Mouse (Mus musculus) ES-E14 (cell line): ENCODE measurements around the gene Camsap2. TPM values are rescaled to one million over a fixed set of nuclear protein-coding genes. Genes with fewer than 3 reads are reported as not detected.

Source experiments
- DNase-seq: peaks from one replicate; pipeline ENCODE4 v3.0.0-alpha.2; 2013; ENCODE audit warnings: low read depth, low spot score
- H3K27ac ChIP-seq: 2 replicates; pipeline ENCODE4 v1.5.1; 2012; ENCODE audit warnings: low read depth, mild to moderate bottlenecking, low read length, moderate library complexity, mixed read lengths; ENCODE audit not compliant: poor library complexity, insufficient read depth, severe bottlenecking
- H3K36me3 ChIP-seq: 2 replicates; pipeline ENCODE4 v1.6.1; 2012; ENCODE audit warnings: mild to moderate bottlenecking, low read length, moderate library complexity, mixed read lengths; ENCODE audit not compliant: control insufficient read depth, poor library complexity, insufficient read depth, severe bottlenecking
- H3K4me1 ChIP-seq, 2 experiments: fragments of 150-350 bp in 1 of 2; sonication (generic) in 1 of 2; 2 replicates each; pipeline ENCODE4 v1.6.1; 2012; ENCODE audit warnings: low read length in 2 of 2, mild to moderate bottlenecking in 1 of 2, mixed read lengths in 1 of 2; ENCODE audit not compliant: control insufficient read depth in 2 of 2, insufficient read depth in 2 of 2, poor library complexity in 1 of 2
- H3K4me3 ChIP-seq, 2 experiments: fragments of 150-350 bp in 1 of 2; sonication (generic) in 1 of 2; 2 replicates each; pipeline ENCODE4 v1.5.1; 2012; ENCODE audit warnings: low read length in 2 of 2, low read depth in 1 of 2, mild to moderate bottlenecking in 1 of 2, mixed read lengths in 1 of 2; ENCODE audit not compliant: insufficient read depth in 1 of 2, poor library complexity in 1 of 2, severe bottlenecking in 1 of 2
- H3K9ac ChIP-seq: 2 replicates; pipeline ENCODE4 v1.6.1; 2012; ENCODE audit warnings: low read depth, mild to moderate bottlenecking, low read length, mixed read lengths; ENCODE audit not compliant: poor library complexity, insufficient read depth, severe bottlenecking
- H3K9me3 ChIP-seq: fragments of 150-350 bp; sonication (generic); 2 replicates; pipeline ENCODE4 v1.6.1; 2012; ENCODE audit warnings: low read depth, mild to moderate bottlenecking, low read length; ENCODE audit not compliant: control insufficient read depth, insufficient read depth
- CHD2 ChIP-seq: IDR thresholded peaks from 2 replicates; pipeline ENCODE4 v1.6.1; 2014; ENCODE audit warnings: mild to moderate bottlenecking, low read depth, low read length, inconsistent platforms
- HCFC1 ChIP-seq: IDR thresholded peaks from 2 replicates; pipeline ENCODE4 v1.6.1; 2012; ENCODE audit warnings: low read length, inconsistent platforms, borderline replicate concordance; ENCODE audit not compliant: insufficient read depth
- MAFK ChIP-seq: IDR thresholded peaks from 2 replicates; pipeline ENCODE4 v1.6.1; 2014; ENCODE audit warnings: mild to moderate bottlenecking, low read depth, low read length, inconsistent platforms; ENCODE audit not compliant: insufficient read depth
- ZC3H11A ChIP-seq: IDR thresholded peaks from 2 replicates; pipeline ENCODE4 v1.6.1; 2012; ENCODE audit warnings: low read depth, mild to moderate bottlenecking, inconsistent platforms, low read length, borderline replicate concordance
- ZNF384 ChIP-seq: IDR thresholded peaks from 2 replicates; pipeline ENCODE4 v1.6.1; 2012; ENCODE audit warnings: low read depth, low read length, inconsistent platforms
- in situ Hi-C, 2 experiments: fragments of 600-800 bp; cut with MboI; formaldehyde crosslinking; loops; one replicate each; pipeline ENCODE4 v1.15.1; 2025; ENCODE audit warnings: low sequenced_read_pairs in 2 of 2, inconsistent platforms in 1 of 2; ENCODE audit not compliant: unreplicated experiment in 2 of 2
- total RNA-seq: library from RNA; depleted of rRNA; stranded (reverse); fragments of 300-350 nt; gene quantifications from 2 replicates; pipeline ENCODE4 v1.2.3, GENCODE M21; 2012

Gene Camsap2
- total RNA-seq, 1 experiment: 20.3 TPM

GRCm38 (mm10) chr1:136289803-136290202 lies 56.1 kb downstream of the Camsap2 start:
- in situ Hi-C loops: no loop called here
- no peaks in the 10 kb centered on the region for H3K36me3 ChIP-seq
- H3K9ac ChIP-seq: no peak overlapping the region
- TF ChIP-seq CHD2 (no peak), ZNF384 (no peak), HCFC1 (no peak), MAFK (no peak), ZC3H11A (no peak)
- H3K27ac ChIP-seq: no peak overlapping the region
- H3K4me3 ChIP-seq: no peak overlapping the region
- peaks cover 0 to 2% of the 10 kb centered on the region in 2 experiments; a peak in 1 of 4 replicates for H3K4me1 ChIP-seq
- no peaks in the 10 kb centered on the region for H3K9me3 ChIP-seq
- no peak for DNase-seq

GRCm38 (mm10) chr1:136277366-136277765 lies 68.5 kb downstream of the Camsap2 start:
- Histone ChIP-seq H3K4me3 (no peak overlapping the region), H3K27ac (no peak overlapping the region), H3K9me3 (no peaks in the 10 kb centered on the region), H3K4me1 (no peaks in the 10 kb centered on the region), H3K9ac (no peak overlapping the region), H3K36me3 (peaks cover 35% of the 10 kb centered on the region)
- in situ Hi-C loops: no loop called here
- TF ChIP-seq CHD2 (no peak), ZC3H11A (no peak)
- no peak for DNase-seq

- DNase-seq: no peak
- Histone ChIP-seq H3K9ac (no peak overlapping the region), H3K9me3 (no peaks in the 10 kb centered on the region), H3K36me3 (peaks cover 2% of the 10 kb centered on the region; the same call in 1 of the 2 replicates), H3K27ac (no peak overlapping the region), H3K4me3 (no peak overlapping the region), H3K4me1 (peaks cover 0 to 2% of the 10 kb centered on the region in 2 experiments; a peak in 2 of 4 replicates)
- TF ChIP-seq ZNF384: no peak
- no peak for TF ChIP-seq ZC3H11A
- TF ChIP-seq CHD2: no peak
- TF ChIP-seq HCFC1: no peak
- no peak for TF ChIP-seq MAFK
- in situ Hi-C loops: no loop called here
Observed at GRCm38 (mm10) chr1:136268224-136268623, 77.7 kb downstream of the Camsap2 start.

- no peaks in the 10 kb centered on the region for H3K9me3 ChIP-seq
- peaks cover 0 to 3% of the 10 kb centered on the region in 2 experiments; a peak in 2 of 4 replicates for H3K4me1 ChIP-seq
- H3K36me3 ChIP-seq: peaks cover 2% of the 10 kb centered on the region; the same call in 1 of the 2 replicates
- no peak overlapping the region for H3K4me3 ChIP-seq
- no peak overlapping the region for H3K9ac ChIP-seq
- no peak for DNase-seq
- no peak overlapping the region for H3K27ac ChIP-seq
- TF ChIP-seq HCFC1: no peak
- no peak for TF ChIP-seq MAFK
- TF ChIP-seq CHD2: no peak
- no peak for TF ChIP-seq ZC3H11A
- TF ChIP-seq ZNF384: no peak
- in situ Hi-C loops: no loop called here
Observed at GRCm38 (mm10) chr1:136266127-136266526, 79.8 kb downstream of the Camsap2 start.

GRCm38 (mm10) chr1:136263355-136263754 lies 82.5 kb downstream of the Camsap2 start:
- Histone ChIP-seq H3K27ac (no peak overlapping the region), H3K4me3 (no peak overlapping the region), H3K9me3 (no peaks in the 10 kb centered on the region), H3K4me1 (peaks cover 0 to 3% of the 10 kb centered on the region in 2 experiments; a peak in 2 of 4 replicates), H3K9ac (no peak overlapping the region), H3K36me3 (no peaks in the 10 kb centered on the region)
- in situ Hi-C loops: no loop called here
- TF ChIP-seq ZNF384 (no peak), ZC3H11A (no peak), CHD2 (no peak), HCFC1 (no peak), MAFK (no peak)
- DNase-seq: no peak
